Mouse (Mus musculus) cortical plate, adult 2 months (tissue): ENCODE measurements around the gene Fam83c. TPM values are rescaled to one million over a fixed set of nuclear protein-coding genes. Genes with fewer than 3 reads are reported as not detected.

Experiments
- H3K27ac ChIP-seq: fragments of 200-500 bp; 2 replicates; pipeline ENCODE4 v1.5.1; 2012; ENCODE audit warnings: low read length, control low read depth, inconsistent platforms; ENCODE audit not compliant: insufficient read depth
- H3K4me1 ChIP-seq: fragments of 200-500 bp; 2 replicates; pipeline ENCODE4 v1.6.1; 2011; ENCODE audit warnings: low read length; ENCODE audit not compliant: control insufficient read depth, insufficient read depth
- H3K4me3 ChIP-seq: fragments of 200-500 bp; 2 replicates; pipeline ENCODE4 v1.5.1; 2011; ENCODE audit warnings: mild to moderate bottlenecking, low read length, control low read depth; ENCODE audit not compliant: insufficient read depth
- CTCF ChIP-seq: fragments of 200-500 bp; IDR thresholded peaks from 2 replicates; pipeline ENCODE4 v1.5.1; 2011; ENCODE audit warnings: mild to moderate bottlenecking, control low read depth, low read length; ENCODE audit not compliant: insufficient read depth; ENCODE audit errors: extremely low read depth
- POLR2A ChIP-seq: fragments of 200-500 bp; IDR thresholded peaks from 2 replicates; pipeline ENCODE4 v1.6.1; 2011; ENCODE audit warnings: mild to moderate bottlenecking, low read length, control low read depth; ENCODE audit not compliant: insufficient read depth; ENCODE audit errors: extremely low read depth
- polyA plus RNA-seq: library from polyadenylated mRNA; depleted of rRNA; stranded (reverse); fragments of >200 nt; gene quantifications from 2 replicates; pipeline ENCODE4 v1.2.3, GENCODE M21; 2012

Gene Fam83c
- polyA plus RNA-seq, 1 experiment, result not detected

DNA sequence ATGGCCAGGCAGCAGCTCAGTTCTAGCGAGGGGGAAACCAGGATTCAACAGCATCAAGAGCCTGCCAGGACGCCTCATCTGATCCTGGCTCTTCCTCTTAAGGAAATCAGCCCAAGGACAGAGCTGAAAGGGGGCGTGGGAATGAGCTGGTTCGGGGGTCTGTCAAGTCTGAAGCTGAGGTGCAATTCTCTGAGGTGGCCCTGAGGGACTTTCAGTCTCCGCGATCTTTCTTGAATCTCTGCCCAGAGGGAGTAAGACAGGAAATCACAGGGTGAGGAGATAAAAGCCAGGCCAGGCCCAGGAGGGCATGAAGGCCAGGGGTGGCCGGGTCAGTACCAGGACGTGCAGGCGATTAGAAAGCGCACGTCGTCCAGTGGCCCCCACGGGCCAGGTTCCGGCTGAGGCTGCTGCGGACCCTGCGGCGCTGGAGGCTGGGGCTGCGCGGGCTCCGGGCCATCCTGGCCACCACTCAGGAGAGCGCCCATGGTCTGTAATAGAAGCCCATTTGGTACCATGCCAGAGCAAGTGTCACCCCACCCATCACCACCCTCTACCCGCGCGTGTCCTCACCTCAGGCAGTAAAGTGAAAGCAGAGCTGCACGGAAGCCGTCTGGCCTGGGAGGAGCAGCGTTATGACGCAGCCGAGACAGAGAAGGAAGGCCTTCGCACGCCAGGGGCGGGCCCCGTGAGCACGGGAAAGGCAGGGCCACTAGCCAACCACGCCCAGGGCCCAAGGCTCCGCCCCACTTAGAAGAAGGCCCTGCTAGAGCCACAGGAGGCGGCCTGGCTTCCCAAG is 15.9 kb downstream of the Fam83c start:
- H3K4me1 ChIP-seq, result peaks cover 3% of the 10 kb centered on the region; the same call in 1 of the 2 replicates
- TF ChIP-seq POLR2A (peak; percentile 99), CTCF (no peak)
- H3K27ac ChIP-seq, result peak overlapping the region; percentile 55
- H3K4me3 ChIP-seq, result peak overlapping the region; percentile 54

- peak overlapping the region; percentile 54; the same call in 1 of the 2 replicates for H3K4me3 ChIP-seq
- peaks cover 3% of the 10 kb centered on the region; the same call in 1 of the 2 replicates for H3K4me1 ChIP-seq
- no peak overlapping the region for H3K27ac ChIP-seq
- TF ChIP-seq POLR2A, result peak; percentile 3; the same call in 1 of the 2 replicates
- TF ChIP-seq CTCF, result no peak
Measured at GRCm38 (mm10) chr2:155817301-155818245, 17.1 kb downstream of the Fam83c start.

DNA sequence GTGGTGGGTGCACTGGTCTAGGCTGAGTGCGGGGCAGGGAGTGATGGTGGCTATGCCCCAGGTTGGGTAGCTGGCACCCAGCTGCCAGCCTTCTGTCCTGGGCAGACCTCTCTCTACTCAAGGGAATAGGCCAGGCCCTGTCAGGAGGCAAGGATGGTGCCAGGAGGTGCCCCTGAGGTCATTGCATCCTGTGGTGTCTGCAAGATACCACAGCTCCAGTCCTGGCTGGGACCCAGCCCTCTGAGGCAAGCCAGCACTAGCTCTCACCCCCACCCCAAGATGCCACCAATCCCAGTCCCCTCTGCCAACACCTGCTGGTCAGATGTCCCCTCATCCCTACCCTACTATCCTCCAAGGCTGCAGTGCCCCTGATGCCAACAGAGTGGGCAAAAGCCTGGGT is 18.5 kb downstream of the Fam83c start:
- Histone ChIP-seq H3K4me1 (peaks cover 3% of the 10 kb centered on the region; the same call in 1 of the 2 replicates), H3K27ac (no peak overlapping the region), H3K4me3 (no peak overlapping the region)
- TF ChIP-seq CTCF, result no peak
- TF ChIP-seq POLR2A, result no peak

DNA sequence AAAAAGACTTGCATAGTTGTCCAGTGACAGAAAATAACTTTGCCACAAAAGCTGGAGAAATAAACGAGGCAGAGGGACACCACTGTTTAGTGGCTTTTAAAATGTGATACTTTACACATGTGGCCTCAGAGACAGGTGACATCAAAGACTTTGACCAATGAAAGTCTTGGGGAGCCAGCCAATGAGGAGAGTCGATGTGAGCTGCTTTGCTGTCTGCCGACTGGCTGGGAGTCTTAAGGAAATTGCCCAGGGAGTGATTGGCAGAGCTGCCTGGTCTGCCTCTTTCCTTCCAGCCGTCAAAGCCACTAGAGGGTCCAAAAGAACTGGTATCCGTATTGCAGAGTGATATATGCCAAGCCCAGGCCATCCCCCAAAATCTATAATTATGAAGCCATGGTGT is 19.8 kb downstream of the Fam83c start:
- TF ChIP-seq CTCF, result no peak
- no peak for TF ChIP-seq POLR2A
- H3K27ac ChIP-seq, result no peak overlapping the region
- H3K4me3 ChIP-seq, result no peak overlapping the region
- peaks cover 3% of the 10 kb centered on the region; the same call in 1 of the 2 replicates for H3K4me1 ChIP-seq

- no peaks in the 10 kb centered on the region for H3K4me1 ChIP-seq
- no peak overlapping the region for H3K27ac ChIP-seq
Measured at GRCm38 (mm10) chr2:155812637-155813036, 22.0 kb downstream of the Fam83c start.

GRCm38 (mm10) chr2:155811821-155812396 is 22.7 kb downstream of the Fam83c start:
- TF ChIP-seq CTCF (peak; percentile 94), POLR2A (no peak)
- H3K27ac ChIP-seq, result no peak overlapping the region
- no peaks in the 10 kb centered on the region for H3K4me1 ChIP-seq
- H3K4me3 ChIP-seq, result no peak overlapping the region

More at GRCm38 (mm10) chr2:155812637-155813036, 22.0 kb downstream of the Fam83c start:
- H3K4me3 ChIP-seq, result no peak overlapping the region
- TF ChIP-seq CTCF, result no peak
- TF ChIP-seq POLR2A, result no peak

GRCm38 (mm10) chr2:155809620-155810019 is 25.0 kb downstream of the Fam83c start:
- Histone ChIP-seq H3K27ac (no peak overlapping the region), H3K4me3 (no peak overlapping the region), H3K4me1 (no peaks in the 10 kb centered on the region)
- TF ChIP-seq CTCF (no peak), POLR2A (no peak)

GRCm38 (mm10) chr2:155807408-155807807 is 27.2 kb downstream of the Fam83c start:
- TF ChIP-seq POLR2A (no peak), CTCF (no peak)
- no peak overlapping the region for H3K27ac ChIP-seq
- H3K4me3 ChIP-seq, result no peak overlapping the region
- H3K4me1 ChIP-seq, result no peaks in the 10 kb centered on the region

DNA sequence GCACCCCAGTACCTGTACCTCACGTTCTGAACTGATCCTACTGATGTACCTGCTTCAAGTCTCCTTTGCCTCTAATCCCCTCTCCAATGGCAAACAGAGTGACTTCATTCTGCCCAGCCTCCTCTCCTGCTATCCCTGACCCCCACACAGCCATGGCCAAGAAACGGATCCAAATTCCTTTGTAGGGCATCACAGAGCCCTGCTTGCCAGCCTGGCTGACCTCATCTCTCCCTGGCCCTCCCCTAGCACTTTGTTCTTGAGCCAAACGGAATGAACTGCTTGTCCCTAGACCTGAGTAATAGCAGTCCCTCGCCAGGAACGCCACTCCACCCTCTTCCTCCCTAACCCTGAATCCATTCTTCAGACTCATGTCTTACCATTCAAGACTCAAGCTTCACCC is 28.1 kb downstream of the Fam83c start:
- TF ChIP-seq CTCF (no peak), POLR2A (no peak)
- Histone ChIP-seq H3K4me3 (no peak overlapping the region), H3K4me1 (no peaks in the 10 kb centered on the region), H3K27ac (no peak overlapping the region)

GRCm38 (mm10) chr2:155805925-155806255 is 28.8 kb downstream of the Fam83c start:
- H3K27ac ChIP-seq, result no peak overlapping the region
- H3K4me1 ChIP-seq, result no peaks in the 10 kb centered on the region
- TF ChIP-seq POLR2A, result no peak
- TF ChIP-seq CTCF, result no peak
- no peak overlapping the region for H3K4me3 ChIP-seq
